Mouse (Mus musculus) c-Kit-positive CD71-positive TER-119-positive erythroid progenitor cells, embryonic 14.5 days (primary cell): Measurements from ENCODE around the gene Ino80e.
"Not testable (repeated sequence)": the region's sequence is repeated elsewhere in the genome, so short reads cannot be mapped to it uniquely, and the experiment has no call there.

Experiments used
- DNase-seq: peaks from one replicate; pipeline ENCODE4 v3.0.0-alpha.2; 2013; ENCODE audit warnings: low spot score

Gene Ino80e

DNA sequence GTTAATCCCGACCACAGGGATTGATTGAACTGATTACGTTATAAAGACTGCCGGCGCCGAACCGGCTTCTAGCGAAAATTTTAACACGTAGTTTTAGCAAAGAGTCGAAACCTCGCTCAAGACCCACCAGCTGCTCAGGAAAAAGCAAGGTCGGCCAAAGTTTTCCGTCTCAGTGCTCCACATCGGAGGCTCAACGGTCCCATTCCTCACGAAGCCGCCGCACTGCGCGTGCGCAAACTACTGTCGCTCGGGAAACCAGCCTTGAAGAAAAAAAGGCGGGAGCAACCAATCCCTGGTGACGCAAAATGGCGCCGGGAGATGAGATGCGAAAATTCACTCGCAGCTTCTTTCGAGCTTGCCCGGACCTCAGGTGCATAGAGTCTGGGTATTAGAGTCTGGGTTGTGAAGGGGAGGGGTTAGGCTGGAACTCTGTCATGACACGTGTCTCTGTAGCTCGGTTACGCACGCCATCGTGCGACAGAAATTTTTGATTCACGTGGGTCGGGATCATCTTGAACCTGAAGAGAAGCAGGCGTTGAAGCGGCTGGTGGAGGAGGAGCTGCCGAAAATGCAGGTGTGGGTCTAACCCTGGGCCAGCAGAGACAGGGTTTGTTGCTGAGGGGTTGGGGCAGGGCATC is at the start of gene Ino80e:
TSS of gene Ino80e (minus strand) at position 231 of the 638 bp plus-strand sequence.
- peak; percentile 95 for DNase-seq

GRCm38 (mm10) chr7:126905590-126905989 is 43.4 kb upstream of the Ino80e start:
- DNase-seq, result no peak

DNA sequence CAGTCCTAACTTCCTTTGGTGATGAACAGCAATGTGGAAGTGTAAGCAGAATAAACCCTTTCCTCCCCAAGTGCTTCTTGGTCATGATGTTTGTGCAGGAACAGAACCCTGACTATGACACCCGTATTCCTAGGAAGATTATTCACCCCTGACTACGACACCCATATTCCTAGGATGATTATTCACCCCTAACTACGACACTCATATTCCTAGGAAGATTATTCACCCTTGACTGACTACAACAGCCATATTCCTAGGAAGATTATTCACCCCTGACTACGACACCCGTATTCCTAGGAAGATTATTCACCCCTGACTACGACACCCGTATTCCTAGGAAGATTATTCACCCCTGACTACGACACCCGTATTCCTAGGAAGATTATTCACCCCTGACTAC is 37.6 kb upstream of the Ino80e start:
- not testable (repeated sequence) for DNase-seq

DNA sequence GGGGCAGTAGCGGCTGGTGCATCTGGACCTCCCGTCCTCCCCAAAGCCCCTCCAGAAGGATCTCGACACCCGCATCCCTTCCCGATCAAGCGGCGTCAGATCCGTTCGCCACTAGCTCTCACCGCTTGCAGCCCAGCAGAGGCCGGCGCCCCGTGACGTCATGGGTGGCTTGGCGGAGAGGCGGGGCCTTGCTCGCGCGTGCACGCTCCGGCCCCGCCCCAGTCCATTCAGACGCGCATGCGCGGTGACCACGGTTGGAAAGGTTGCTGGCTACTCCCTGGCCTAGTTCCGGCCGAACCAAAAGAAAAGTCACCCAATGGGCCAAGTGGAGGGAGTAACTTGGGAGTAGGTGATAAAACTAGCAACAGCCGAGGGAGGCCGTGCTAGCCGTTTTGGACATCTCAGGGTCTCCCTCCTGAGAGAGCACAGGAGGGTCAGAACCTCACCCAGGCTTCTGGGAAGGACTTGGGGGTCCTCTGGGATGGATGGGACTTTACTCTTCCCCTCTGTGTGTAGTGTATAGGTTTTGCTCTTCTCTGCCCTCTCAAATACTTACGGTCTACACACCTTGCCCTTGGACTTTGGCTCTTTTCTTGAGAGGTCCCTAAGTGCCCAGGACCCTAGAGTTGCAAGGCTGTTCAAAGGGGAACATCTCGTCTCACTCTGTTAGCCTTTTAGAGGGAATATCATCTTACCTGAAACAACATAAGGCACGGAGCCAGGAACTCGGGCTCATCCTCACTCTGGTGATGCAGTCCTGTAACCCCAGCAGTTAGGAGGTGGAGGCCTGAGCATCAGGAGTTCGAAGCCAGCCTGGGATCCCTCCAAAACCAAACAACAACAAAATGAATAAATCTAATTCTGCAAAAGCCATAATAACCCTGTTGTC is 36.2 kb upstream of the Ino80e start:
- peak; percentile 91 for DNase-seq

DNA sequence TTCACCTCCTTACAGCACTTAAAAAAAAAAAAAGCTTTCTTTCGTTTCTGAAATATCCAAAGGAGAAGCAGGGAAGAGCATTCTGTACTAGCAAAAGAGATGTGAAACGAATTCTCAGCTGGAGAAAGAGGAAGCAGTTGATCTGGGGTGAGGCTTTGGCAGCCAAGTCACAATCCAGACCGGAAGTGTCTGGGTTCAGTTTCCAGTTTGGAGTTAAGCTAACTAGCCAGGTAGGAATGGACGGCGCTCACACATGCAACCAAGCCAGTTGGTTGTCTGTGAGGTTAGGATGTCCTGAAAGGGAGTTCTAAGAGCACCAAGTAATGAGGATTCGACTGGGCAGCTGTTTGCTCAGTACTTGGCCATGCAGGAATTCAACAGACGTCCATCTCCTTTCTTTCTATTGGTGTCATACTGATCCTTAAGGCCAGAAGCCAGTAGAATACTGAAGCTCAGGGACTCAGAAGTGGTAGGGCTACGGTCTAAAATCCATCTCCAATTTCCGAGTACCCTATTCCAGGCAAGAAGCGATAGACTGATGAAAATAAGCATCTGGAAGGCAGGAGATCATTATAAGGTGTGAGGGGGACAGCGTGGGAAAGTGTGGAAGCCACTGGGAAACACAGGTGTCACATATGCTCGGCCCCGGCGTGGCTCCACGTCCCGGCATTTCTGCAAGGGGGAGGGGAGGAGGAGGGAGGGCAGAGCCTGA is 35.4 kb upstream of the Ino80e start:
- peak; percentile 45 for DNase-seq

DNA sequence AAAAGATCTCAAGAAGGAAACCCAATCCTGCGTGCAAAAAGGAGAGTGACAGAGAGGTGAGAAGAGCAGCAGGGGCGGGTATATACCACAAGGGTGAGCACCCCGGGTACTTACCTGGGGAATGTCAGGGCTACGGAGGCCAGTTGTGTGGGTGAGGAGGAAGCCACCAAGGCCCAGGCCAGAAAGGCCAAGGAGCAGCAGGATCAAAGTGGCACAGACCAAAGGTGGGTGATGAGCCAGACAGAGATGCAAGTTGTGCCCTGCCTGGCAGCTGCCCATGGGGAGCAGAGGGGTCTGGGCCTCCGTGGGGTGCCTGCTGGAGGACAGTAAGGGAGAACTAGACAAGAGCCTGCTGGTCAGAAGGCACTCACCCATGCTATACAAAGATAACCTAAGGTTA is 34.7 kb upstream of the Ino80e start:
- no peak for DNase-seq

DNA sequence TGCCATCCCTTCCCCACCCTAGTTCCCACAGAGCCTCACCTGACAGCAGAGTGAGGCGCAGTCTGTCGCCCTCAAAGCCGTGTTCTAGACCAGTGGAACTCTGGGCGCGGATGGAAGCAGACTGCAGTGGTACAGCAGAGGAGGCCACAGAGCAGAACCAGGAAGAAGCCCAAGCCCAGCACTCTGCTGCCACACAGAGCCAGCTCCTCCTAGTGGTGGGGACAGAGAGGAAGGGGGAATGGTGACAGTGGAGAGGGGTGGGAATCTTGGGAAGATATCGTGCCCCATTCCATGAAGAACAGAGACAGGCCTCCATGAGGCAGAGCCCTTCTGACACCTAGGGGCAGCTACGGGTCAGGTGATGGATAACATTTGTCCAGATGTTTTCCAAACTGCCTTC is 26.7 kb upstream of the Ino80e start:
- no peak for DNase-seq

DNA sequence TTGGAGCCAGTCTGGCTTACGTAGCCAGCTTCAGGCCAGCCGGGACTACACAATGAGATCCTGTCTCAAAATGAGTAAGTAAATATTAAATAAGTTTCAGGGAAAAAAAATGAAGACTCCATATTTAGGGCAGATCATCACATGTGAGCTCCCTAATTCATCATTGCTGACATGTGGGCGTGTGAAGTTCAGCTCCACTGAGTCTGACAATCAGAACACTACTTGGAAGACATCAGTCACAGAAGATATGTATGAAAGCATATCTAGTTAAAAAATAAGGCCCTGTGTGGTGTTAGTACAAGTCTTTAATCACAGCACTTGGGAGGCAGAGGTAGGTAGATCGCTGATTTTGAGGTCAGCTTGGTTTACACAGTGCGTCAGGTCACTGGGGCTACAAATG is 25.1 kb upstream of the Ino80e start:
- DNase-seq, result no peak

- peak; percentile 94 for DNase-seq
These were observed 22.3 kb upstream of the Ino80e start, which contains the start of gene Taok2 for GRCm38 (mm10) chr7:126884286-126885164. Taok2 (minus strand) TSS chr7:126884703.

- no peak for DNase-seq
These were observed 21.6 kb upstream of the Ino80e start for GRCm38 (mm10) chr7:126883731-126884181.

DNA sequence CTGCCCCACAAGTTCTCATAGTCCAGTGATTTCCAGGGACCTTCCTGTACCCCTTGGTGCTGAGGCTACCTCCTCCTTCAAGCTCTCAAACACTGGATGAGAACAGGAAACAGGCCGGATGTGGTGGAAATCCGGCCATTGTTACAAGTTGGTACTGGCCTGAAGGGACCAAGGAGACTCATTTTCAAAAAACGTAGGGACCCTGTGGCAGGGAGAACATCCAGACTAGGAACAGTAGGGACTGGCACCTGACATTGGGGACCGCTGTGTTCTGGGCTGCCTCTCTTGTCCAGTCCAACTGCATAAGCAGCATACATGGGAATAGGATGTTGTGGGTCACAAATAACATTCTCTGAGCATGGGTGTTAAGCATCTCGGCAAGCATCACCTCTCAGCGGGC is 18.9 kb upstream of the Ino80e start:
- no peak for DNase-seq

- DNase-seq, result no peak
These were observed 15.1 kb upstream of the Ino80e start for GRCm38 (mm10) chr7:126877239-126877638.

DNA sequence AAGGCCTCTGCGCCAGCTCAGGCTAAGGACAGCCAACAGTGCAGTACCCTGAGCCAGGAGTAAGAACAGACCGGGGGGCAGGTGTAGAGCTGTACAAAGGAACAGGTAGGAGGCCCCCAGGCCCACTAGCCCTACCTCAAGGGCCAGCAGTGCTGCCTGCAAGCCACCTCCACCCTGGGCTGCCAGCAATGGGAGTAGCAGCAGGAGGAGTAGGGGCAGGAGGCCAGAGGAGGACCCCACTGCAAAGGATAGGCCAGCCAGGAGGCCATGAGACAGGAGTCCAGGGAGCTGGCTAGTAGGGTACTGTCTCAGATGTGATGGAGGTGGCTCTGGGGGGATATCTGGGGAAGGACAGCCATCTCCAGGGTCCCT is 8.3 kb upstream of the Ino80e start:
- DNase-seq, result no peak

- DNase-seq, result no peak
These were observed 7.8 kb upstream of the Ino80e start for GRCm38 (mm10) chr7:126869780-126870519.

GRCm38 (mm10) chr7:126868003-126868402 is 5.8 kb upstream of the Ino80e start:
- DNase-seq, result no peak

DNA sequence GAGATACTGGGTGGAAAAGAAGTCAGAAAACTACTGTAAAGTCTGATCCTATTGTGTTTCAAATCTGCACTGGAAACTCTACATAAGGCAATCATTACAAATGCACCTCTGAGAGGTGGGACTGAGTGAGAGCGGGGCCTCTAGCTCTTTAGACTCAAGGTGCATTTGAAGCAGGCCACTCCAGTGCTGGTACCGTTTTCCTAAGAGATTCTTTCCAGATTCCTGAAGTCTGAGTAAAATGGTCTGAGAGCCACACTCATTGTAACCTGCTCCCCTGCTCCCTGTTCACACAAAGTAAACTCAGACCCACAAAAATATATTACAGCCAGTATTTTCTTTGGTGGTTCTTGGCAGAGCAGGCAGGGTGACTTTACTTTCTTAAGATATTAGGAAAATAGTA is 5.4 kb upstream of the Ino80e start:
- no peak for DNase-seq

DNA sequence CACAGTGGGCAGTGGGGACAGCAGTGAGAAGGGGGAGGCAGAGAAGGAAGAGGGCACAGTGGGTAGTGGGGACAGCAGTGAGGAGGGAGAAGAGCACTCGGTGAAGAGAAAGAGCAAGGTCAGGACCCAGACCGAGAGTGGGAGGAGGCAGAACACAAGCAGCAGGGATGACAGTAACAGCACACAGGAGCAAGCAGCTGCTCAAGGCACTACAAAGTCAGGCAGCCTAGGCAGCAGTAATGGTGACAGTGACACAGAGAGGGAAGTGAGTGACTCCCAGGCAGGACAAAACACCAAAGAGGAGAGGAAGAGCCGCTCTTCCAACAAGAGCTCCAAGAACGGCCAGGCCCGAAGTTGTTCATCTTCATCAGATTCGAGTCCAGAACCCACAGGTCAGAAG is 1.6 kb upstream of the Ino80e start:
- DNase-seq, result no peak

GRCm38 (mm10) chr7:126861429-126862130 is 597 bp downstream of the Ino80e start, which contains the start of gene Hirip3:
Hirip3 (plus strand) TSS chr7:126861972.
- peak; percentile 93 for DNase-seq

GRCm38 (mm10) chr7:126860987-126861386 is 1.2 kb downstream of the Ino80e start:
- DNase-seq, result no peak

DNA sequence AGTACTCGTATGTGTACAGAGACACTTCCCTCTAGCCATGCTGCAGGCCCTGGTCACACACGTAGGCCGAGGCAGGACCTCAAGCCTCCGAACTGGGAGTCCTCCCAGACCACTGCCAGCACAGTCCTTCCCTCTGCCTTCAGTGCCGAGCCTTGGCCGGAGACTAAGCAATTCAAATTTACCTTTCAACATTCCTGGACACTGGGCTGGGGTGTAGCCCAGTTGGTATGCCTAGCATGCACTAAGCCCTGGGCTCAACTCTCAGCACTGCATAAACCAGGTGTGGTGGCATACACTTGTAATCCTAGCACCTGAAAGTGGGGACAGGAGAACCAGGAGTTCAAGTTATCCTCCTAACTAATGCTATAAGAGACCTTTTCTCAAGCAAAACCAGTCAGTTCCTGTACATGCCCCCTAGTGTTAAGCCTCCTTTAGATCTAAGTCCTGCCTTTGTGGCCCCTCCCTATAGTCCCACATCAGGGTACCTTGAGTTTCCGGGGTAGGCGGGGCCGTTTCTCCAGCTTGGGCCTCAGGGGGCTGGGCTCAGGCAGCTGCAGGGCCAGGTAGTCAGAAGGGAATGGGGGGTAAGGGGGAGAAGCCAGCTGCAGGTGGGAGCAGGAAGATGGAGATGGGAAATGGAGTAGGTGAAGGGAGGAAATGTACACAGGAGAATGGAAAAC is 5.3 kb downstream of the Ino80e start:
- DNase-seq, result no peak
